22 mouse cellular contexts compared by ENCODE assay signal in the genomic region with DNA sequence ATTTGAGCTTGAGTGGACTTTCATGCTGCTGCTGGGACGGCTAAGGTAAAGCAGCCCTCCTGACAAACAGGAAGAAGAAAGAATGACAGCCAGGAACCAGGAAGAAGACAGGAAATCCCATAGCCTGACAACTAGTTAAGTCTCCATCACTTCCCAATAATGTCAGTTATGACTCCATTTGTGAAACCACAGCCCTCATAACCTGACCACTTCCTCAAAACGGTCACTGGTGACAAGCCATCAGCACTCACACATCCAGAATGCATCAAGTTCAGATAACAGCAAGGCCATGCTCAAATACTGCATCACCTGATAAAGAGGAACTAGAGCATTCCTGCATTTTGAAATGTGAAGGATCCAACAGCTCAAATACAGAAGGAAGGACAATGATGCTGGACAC.
DNase-seq lines count a peak whose midpoint lies in the region; ATAC-seq lines count a peak whose summit lies in the region.
"Had no signal": no experiment of that assay in that cellular context is flagged by ENCODE, and none has a peak within 500 bp of the region (broad histone marks: within the 10 kb centered on the region; RNA-seq: fewer than 3 reads in every experiment).

No protein-coding gene starts in this region.

- H3K27me3 ChIP-seq in liver, embryonic 12.5 days (replicated peaks) = no peaks in the 10 kb centered on the region; the same call in 1 of the 2 replicates
- H3K27me3 ChIP-seq: embryonic facial prominence, embryonic 13.5 days; hindbrain, embryonic 13.5 days had no signal

- peak; percentile 12 for DNase-seq in liver
- peak; percentile 47 for DNase-seq in CD4-positive helper T cell, adult 2 months (ENCODE audit: low read depth, low spot score)
- DNase-seq in natural killer cell, adult 2 months (ENCODE audit: low spot score in 2 of 2) = peak; percentile 72 to 73
- no peak for DNase-seq in thymus, postnatal 4 days
- no peak for DNase-seq in cerebellum, adult 9-10 months
- DNase-seq: cerebellum, adult 2 months; gastrocnemius, postnatal 10 days; kidney, adult 8-10 months; kidney, postnatal 14 days; layer of hippocampus, adult 9-11 months; lung, embryonic 14.5 days; midbrain, embryonic 14.5 days; right cerebral cortex, postnatal 25 days; thymus, postnatal 14 days had no signal

- no peaks in the 10 kb centered on the region for H3K9me3 ChIP-seq in liver, embryonic 12.5 days (replicated peaks)
- H3K9me3 ChIP-seq: embryonic facial prominence, embryonic 13.5 days; hindbrain, embryonic 13.5 days; limb, embryonic 10.5 days had no signal

- H3K4me2 ChIP-seq in liver, embryonic 12.5 days = no peak overlapping the region
- H3K4me2 ChIP-seq: embryonic facial prominence, embryonic 13.5 days; hindbrain, embryonic 13.5 days; liver, embryonic 11.5 days; lung, embryonic 14.5 days had no signal

- WGBS in liver, embryonic 12.5 days (ENCODE audit: insufficient replicate concordance) = 11% methylated on average over 2 of the region's 2 CpGs

- peaks cover 27% of the 10 kb centered on the region for H3K4me1 ChIP-seq in liver, embryonic 12.5 days

- no peak for ATAC-seq in liver, embryonic 12.5 days
- ATAC-seq in granulocyte monocyte progenitor cell, adult 5-6 weeks (replicated peaks; ENCODE audit: poor library complexity, severe bottlenecking) = peak; percentile 88
- no peak for ATAC-seq in megakaryocyte-erythroid progenitor cell, adult 5-6 weeks (replicated peaks; ENCODE audit: low FRiP score, low TSS enrichment, poor library complexity, severe bottlenecking)
- ATAC-seq: forebrain, embryonic 14.5 days had no signal

- H3K4me3 ChIP-seq in liver, embryonic 12.5 days = no peak overlapping the region
- H3K4me3 ChIP-seq: embryonic facial prominence, embryonic 13.5 days; hindbrain, embryonic 13.5 days; limb, embryonic 10.5 days had no signal

- no peak overlapping the region for H3K27ac ChIP-seq in liver, embryonic 12.5 days
- H3K27ac ChIP-seq: embryonic facial prominence, embryonic 13.5 days; hindbrain, embryonic 13.5 days had no signal

- no peaks in the 10 kb centered on the region for H3K36me3 ChIP-seq in liver, embryonic 12.5 days
- H3K36me3 ChIP-seq: embryonic facial prominence, embryonic 13.5 days; hindbrain, embryonic 13.5 days; limb, embryonic 10.5 days had no signal

- H3K9ac ChIP-seq in liver, embryonic 12.5 days = no peak overlapping the region
- H3K9ac ChIP-seq: embryonic facial prominence, embryonic 13.5 days; hindbrain, embryonic 13.5 days; lung, embryonic 14.5 days had no signal

Comparison
In these comparisons a context has a peak if more than half of its experiments do, and no peak if none do; other contexts are left out.
1. DNase-seq: peak in liver (single experiment), CD4-positive helper T cell, adult 2 months (single experiment) and natural killer cell, adult 2 months (2 of 2); none in thymus, postnatal 4 days (single experiment) and cerebellum, adult 9-10 months (single experiment).